Mouse (Mus musculus) activated CD4-positive, CD25-positive, alpha-beta regulatory T cell, adult 4 months (primary cell): ENCODE measurements around the gene Ankrd50. TPM values are rescaled to one million over a fixed set of nuclear protein-coding genes. Genes with fewer than 3 reads are reported as not detected.

Experiments
- ATAC-seq: one replicate; pipeline ENCODE4 v1.8.0; 2017
- polyA plus RNA-seq, 2 experiments: library from polyadenylated mRNA; unstranded; fragments of 100-300 nt; shearing (Covaris generic); gene quantifications; one replicate each; pipeline ENCODE4 v1.2.1; 2017

Gene Ankrd50
- polyA plus RNA-seq, result 1 to 10 TPM; 6.4 to 7.2 TPM

- peak; percentile 87 for ATAC-seq
These were observed at the start of gene Ankrd50 for GRCm38 (mm10) chr3:38484191-38485106. Gene Ankrd50 (minus strand): TSS chr3:38484844.

GRCm38 (mm10) chr3:38534245-38534644, 49.6 kb upstream of the Ankrd50 start:
- no peak for ATAC-seq

- no peak for ATAC-seq
These were observed 35.8 kb upstream of the Ankrd50 start for GRCm38 (mm10) chr3:38520426-38520825.

GRCm38 (mm10) chr3:38519971-38520370, 35.3 kb upstream of the Ankrd50 start:
- no peak for ATAC-seq

- ATAC-seq, result no peak
These were observed 19.0 kb upstream of the Ankrd50 start for GRCm38 (mm10) chr3:38503606-38504005.

DNA sequence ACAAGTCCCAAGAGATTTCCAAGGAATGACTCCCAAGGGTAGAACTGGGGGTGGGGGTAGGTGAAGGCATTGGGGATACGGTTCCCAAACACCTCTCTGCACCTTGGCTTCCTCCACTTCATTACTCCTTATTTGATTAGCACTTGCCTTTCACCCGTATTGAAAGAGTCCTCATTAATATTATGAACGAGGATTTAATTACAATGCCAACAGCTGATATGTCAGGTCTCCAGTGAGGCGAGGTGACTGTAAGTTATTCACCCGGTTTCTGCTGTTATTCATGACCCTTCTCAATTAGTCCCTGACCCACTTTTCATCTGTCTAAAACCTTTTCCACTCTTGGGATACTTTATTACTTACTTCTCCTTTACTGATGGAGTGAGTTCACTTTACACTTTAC, 17.5 kb upstream of the Ankrd50 start:
- no peak for ATAC-seq

DNA sequence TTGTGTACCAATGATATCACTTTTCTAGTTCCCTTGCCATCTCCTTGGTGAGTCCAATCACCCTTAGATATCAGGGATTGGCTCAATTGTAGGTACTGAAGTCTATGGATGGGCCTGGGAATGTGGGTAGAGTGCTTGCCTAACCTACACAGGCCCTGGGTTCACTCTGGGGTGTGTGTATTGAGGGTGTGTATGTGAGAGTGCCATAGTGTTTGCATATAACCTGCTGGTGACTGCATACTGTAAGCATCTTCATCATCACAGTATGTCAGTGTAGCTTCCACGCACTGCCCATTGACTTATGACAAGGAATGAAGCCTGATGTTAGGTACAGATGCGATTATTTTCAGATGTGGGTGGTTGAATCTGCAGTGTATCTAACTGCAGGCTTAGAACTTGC, 17.1 kb upstream of the Ankrd50 start:
- ATAC-seq, result no peak

DNA sequence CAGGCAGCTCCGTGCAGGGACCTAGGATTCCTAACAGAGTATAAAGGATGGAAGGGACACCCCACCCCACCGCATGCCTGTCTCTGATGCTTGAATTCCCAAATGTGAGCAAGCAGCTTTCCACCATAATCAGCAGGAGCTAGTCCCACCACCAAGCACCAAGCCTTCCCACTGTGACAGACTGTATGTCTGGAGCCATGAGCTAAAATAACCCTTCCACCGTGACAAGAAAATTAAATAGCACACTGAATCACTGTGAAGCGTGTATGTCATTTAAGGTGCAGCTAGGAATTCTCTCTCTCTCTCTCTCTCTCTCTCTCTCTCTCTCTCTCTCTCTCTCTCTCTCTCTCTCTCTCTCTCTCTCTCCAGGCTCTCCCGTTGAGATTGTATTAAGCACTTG, 16.7 kb upstream of the Ankrd50 start:
- ATAC-seq, result no peak

DNA sequence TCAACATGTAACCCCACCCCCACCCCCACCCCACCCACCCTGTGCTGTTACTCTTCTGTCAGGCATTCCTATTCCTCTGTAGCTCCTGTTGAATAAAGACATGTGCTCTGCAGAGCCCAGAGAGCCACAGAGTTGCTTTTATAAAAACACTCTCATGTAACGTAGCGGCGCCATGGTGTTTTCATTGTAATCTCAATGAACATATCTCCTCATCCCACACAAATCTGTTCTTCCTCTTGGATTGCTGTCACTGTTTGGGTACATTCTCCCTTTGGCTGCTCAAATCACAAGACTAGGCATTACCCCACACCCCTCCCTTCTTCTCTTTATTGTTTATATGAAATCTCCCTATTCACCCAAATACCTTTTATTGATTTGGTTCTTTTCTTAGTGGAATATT, 13.9 kb upstream of the Ankrd50 start:
- ATAC-seq, result no peak

DNA sequence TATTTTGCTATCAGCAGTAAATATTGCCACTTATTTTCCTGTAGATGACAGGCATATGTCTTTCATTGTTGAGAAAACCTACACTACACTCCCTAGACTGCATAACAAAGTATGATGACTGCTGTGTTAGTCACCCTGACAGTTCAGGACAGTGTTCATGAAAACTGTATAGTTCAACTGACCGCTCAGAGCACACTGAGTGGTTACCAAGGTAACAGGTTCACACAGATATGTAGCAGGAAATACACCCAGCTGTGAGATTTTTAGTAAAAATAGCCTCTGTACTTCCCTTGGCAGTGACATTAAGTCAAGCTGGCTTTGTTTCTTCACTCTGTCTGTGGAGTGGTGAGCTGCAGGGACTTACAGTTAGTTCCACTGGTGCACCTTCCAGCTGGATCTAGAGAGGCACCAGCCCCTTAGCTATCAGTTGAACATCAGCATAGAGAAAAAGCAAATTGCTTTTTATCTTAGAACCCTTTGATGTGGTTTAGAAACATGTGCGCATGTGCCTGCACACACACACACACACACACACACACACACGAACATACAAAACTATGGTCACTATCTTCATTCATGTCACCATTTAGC, 12.2 kb upstream of the Ankrd50 start:
- ATAC-seq, result peak; percentile 46

DNA sequence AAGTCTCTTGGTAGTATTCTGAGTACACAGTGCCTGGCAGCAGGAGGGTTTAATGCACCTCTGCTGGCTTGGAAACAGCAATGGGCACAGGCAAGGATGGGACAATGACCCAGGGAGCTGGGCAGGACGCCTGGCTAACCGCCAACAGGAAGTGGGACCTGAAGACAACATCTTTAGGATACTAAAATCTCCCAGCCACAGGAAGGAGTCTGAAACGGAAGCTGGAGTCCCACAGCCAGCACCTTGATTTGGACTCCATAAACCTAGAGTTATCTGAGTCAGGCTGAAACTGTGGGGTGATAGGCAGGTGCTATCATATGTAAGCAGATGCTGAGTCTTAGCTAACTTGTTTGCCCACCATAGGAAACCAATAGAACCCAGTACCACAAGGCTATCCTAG, 7.1 kb upstream of the Ankrd50 start:
- no peak for ATAC-seq

DNA sequence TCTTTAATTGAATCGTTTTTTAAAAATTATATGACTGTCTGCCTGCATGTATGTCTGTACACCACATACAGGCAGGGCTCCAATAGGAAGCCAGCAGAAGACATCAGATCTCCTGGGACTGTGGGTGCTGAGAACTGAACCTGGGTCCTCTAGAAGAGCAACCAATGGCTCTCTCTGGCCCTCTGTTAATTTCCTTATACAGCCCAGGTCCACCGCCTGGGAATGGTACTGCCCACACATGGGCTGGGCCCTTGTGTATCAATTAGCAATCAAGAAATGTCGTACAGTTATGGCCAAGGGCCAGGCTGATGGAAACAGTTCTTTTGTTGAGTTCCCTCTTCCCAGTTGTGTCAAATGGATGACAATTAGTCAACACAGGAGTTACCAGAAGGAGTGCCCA, 6.6 kb upstream of the Ankrd50 start:
- ATAC-seq, result no peak

- ATAC-seq, result no peak
These were observed 6.1 kb upstream of the Ankrd50 start for GRCm38 (mm10) chr3:38490720-38491119.

- ATAC-seq, result no peak
These were observed 482 bp upstream of the Ankrd50 start for GRCm38 (mm10) chr3:38485107-38485545.

DNA sequence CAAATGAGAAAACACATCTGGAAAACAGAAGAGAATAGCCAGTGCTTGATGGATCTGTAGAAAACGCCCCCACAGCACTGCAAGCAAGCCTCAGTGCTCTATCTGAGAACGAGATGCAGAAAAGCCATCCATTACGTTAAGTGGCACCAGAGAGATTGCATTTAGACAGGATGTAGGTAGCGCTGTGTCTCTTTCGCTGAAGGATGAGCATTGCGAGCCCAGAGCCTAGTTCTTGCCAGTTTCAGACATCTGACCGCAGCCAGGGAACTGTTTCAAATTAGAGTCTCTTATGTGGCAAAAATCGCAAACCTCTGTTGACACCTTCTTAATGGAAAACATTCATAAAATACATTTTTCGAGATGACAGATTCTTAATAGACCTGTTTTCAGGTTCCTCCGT, 1.1 kb downstream of the Ankrd50 start:
- ATAC-seq, result peak; percentile 29

DNA sequence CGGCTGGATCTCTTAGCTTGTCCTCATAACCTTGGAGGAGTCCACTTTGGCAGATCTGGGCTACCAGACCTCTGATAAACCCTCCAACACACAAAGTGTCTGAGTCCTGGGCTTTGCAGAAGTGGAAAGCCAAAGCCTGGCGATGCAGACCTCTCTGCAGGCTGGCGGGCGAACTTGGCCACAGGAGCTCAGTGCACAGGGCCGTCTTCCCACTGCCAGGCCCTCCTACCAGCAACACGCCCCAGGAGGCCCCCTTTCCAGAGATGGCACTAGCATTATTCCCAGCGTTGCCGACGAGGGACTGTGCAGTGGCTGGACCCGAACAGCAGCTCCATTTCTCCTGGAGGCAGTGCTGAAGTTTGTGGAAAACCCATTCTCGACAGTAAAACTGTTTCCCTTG, 1.9 kb downstream of the Ankrd50 start:
- ATAC-seq, result no peak

DNA sequence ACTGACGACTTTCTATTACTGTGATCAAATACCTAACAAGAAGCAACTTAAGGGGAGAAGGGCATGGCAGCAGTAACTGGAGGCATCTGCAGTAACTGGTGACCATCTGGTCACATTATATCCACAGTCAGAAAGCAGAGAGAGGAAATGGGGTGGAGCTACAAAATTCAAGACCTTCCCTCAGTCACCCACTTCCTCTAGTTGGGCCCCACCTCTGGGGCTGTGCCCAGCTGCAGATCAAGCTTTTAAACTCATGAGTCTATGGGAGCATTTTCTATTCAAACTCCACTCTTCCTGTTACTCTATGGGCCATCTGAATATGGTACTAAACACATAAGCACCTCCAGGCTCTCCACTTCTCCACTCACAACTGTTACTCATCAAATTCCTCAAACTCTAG, 3.5 kb downstream of the Ankrd50 start:
- no peak for ATAC-seq

GRCm38 (mm10) chr3:38477936-38478335, 6.7 kb downstream of the Ankrd50 start:
- no peak for ATAC-seq

GRCm38 (mm10) chr3:38475587-38475986, 9.1 kb downstream of the Ankrd50 start:
- no peak for ATAC-seq

DNA sequence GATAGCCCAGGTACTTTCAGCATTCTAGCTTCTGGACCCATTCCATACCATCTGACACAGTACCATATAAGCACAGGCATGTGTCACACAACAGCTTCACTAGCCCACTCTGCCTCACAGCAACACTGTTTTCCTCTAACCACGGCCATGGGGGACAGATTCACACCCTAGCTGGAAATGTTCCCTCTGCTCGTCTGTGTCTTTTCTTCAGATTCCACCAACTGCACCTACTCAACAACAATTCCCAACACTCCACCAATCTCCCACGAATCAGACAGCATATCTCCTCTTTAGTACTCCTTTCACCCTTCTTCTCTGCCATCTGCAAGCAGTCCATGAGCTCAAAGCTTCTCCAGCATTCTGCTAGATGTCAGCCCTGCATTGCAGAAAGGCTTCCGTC, 11.5 kb downstream of the Ankrd50 start:
- no peak for ATAC-seq

DNA sequence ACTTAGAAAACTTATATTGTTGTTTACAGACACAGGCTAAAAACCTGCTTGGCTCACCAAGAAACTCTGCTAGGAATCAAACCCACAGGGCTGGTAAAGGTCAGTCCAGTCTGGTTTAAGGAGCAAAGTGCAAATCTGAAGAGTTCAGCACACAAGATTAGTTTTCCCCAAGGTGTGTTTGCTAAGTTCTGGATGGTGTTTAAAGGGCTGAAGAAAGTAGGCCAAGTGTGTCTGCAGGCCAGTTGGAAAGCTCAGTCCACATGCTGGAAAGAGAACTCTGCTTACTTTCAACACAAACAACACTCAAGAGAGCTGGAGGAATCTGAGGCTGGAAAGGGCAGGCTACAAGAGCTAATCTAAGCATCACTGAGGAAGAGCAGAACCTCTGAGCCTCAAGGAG, 13.1 kb downstream of the Ankrd50 start:
- ATAC-seq, result no peak

DNA sequence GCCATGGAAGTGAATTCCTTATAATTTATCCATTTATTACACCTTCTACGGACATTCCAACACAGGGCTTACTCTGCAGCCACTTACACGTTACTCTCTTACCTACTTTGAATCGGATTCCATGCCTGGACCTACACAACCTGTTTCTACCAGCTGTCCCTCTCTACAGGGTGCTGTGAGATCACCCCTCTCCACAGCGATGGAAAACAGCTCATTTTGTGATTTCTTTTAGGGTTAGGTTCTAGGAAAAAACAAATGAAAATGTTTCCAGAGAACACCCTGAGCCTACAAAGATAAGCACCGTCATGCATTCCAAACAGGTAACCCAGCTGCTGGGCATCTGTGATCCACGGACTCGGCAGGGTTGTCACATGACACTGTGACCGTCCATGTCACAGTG, 16.5 kb downstream of the Ankrd50 start:
- ATAC-seq, result no peak

GRCm38 (mm10) chr3:38466880-38467405, 17.7 kb downstream of the Ankrd50 start:
- no peak for ATAC-seq

GRCm38 (mm10) chr3:38466139-38466538, 18.5 kb downstream of the Ankrd50 start:
- ATAC-seq, result no peak
